Mouse (Mus musculus): Measurements from ENCODE around the gene Vasn. TPM values are rescaled to one million over a fixed set of nuclear protein-coding genes. Genes with fewer than 3 reads are reported as not detected.

Gene Vasn
- polyA plus RNA-seq, 1 experiment from 2014 or later, result 16.9 TPM

GRCm38 (mm10) chr16:4599616-4600015 is 40.1 kb upstream of the Vasn start:
- H3K27ac ChIP-seq, result peak overlapping the region; percentile 81; the same call in 1 of the 2 replicates
- WGBS, result 82% methylated on average over 3 of the region's 3 CpGs
- no peak for DNase-seq (ENCODE audit: low spot score)

DNA sequence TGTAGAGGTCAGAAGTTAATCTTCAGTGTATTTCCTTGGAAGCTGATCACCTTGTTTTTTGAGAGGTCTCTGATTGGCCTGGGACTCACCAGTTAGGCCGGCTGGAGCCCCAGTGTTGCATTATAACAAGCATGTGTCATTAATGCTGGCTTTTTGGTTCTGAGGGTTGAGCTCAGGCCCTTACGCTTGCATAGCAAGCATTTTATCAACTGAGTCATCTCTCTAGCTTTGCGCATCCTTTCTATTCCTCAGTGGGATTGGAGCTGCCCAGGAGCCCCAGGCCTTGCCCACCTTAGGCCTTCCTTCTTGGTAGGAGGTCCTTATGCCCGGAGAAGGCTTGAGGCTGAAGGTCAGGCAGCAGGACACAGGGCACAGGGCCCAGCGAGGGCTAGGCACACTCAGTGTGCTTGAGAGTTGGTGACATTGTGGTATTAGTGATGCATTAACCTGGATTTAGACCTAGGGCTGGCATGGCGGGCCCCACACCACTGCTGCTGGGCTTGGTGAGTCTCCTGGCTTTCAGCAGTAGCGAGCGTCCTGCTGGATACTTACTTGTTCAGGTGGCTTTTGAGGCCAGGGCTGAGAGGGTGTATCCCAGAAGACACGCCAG is 38.9 kb upstream of the Vasn start:
- DNase-seq (ENCODE audit: low spot score), result no peak
- Histone ChIP-seq H3K4me1 (peaks cover 100% of the 10 kb centered on the region), H3K9me3 (no peaks in the 10 kb centered on the region), H3K4me3 (0 out of 2 replicates have a peak overlapping the region, but pooled peaks have one; percentile 4), H3K36me3 (no peaks in the 10 kb centered on the region), H3K27ac (peak overlapping the region; percentile 81), H3K27me3 (ENCODE audit: insufficient read depth, poor library complexity, severe bottlenecking) (no peaks in the 10 kb centered on the region)
- 71% methylated on average over 9 of the region's 9 CpGs for WGBS

More at GRCm38 (mm10) chr16:4599616-4600015, 40.1 kb upstream of the Vasn start:
- H3K36me3 ChIP-seq, result no peaks in the 10 kb centered on the region
- H3K9me3 ChIP-seq, result no peaks in the 10 kb centered on the region
- peaks cover 100% of the 10 kb centered on the region for H3K4me1 ChIP-seq
- no peaks in the 10 kb centered on the region for H3K27me3 ChIP-seq (ENCODE audit: insufficient read depth, poor library complexity, severe bottlenecking)
- 0 out of 2 replicates have a peak overlapping the region, but pooled peaks have one; percentile 19 for H3K4me3 ChIP-seq

- Histone ChIP-seq H3K27me3 (ENCODE audit: insufficient read depth, poor library complexity, severe bottlenecking) (no peaks in the 10 kb centered on the region), H3K27ac (peak overlapping the region; percentile 81), H3K4me3 (peak overlapping the region; percentile 27; the same call in 1 of the 2 replicates), H3K9me3 (no peaks in the 10 kb centered on the region), H3K36me3 (no peaks in the 10 kb centered on the region), H3K4me1 (peaks cover 100% of the 10 kb centered on the region)
- no peak for DNase-seq (ENCODE audit: low spot score)
- WGBS, result 20% methylated on average over 3 of the region's 3 CpGs
Observed at GRCm38 (mm10) chr16:4602189-4602588, 37.6 kb upstream of the Vasn start.

- H3K4me1 ChIP-seq, result peaks cover 99% of the 10 kb centered on the region
- DNase-seq (ENCODE audit: low spot score), result no peak
- H3K27me3 ChIP-seq (ENCODE audit: insufficient read depth, poor library complexity, severe bottlenecking), result no peaks in the 10 kb centered on the region
- no peaks in the 10 kb centered on the region for H3K9me3 ChIP-seq
- no peaks in the 10 kb centered on the region for H3K36me3 ChIP-seq
- peak overlapping the region; percentile 40 for H3K4me3 ChIP-seq
- H3K27ac ChIP-seq, result peak overlapping the region; percentile 81
- 39% methylated on average over 7 of the region's 7 CpGs for WGBS
Observed at GRCm38 (mm10) chr16:4602766-4603452, 36.8 kb upstream of the Vasn start.

GRCm38 (mm10) chr16:4603453-4603837 is 36.3 kb upstream of the Vasn start:
- Histone ChIP-seq H3K4me1 (peaks cover 97% of the 10 kb centered on the region), H3K4me3 (peak overlapping the region; percentile 40; the same call in 1 of the 2 replicates), H3K36me3 (peaks cover 1% of the 10 kb centered on the region; the same call in 1 of the 2 replicates), H3K9me3 (no peaks in the 10 kb centered on the region), H3K27ac (peak overlapping the region; percentile 81), H3K27me3 (ENCODE audit: insufficient read depth, poor library complexity, severe bottlenecking) (no peaks in the 10 kb centered on the region)
- DNase-seq (ENCODE audit: low spot score), result no peak
- WGBS, result 65% methylated on average over 1 of the region's 1 CpGs

DNA sequence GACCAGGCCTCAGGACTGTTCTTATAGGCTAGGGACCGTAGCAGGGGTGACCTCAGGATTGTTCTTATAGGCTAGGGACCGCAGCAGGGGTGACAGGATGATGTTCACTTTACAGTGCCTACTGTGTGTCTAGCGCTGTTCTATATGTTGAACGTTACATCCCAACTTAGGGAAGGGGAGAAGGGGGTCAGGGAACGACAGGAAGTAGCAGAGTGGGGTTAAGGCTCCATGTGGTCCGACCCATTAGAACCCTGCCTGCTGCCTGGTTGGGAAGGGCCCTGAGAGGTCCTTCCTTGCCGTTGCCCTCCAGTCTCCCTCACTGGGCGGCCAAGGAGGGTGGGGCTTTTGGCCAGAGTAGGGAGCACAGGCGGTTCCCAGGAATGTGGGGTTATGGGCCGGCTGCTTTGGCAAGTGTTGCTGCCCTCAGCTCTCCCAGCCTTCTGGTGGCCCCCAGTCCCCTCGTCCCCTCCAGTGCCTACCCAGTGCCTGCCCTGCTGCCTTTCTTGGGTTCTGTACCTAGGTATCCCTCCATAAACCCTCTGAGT is 35.4 kb upstream of the Vasn start:
- Histone ChIP-seq H3K27me3 (ENCODE audit: insufficient read depth, poor library complexity, severe bottlenecking) (no peaks in the 10 kb centered on the region), H3K27ac (peak overlapping the region; percentile 81), H3K36me3 (peaks cover 10% of the 10 kb centered on the region), H3K4me1 (peaks cover 88% of the 10 kb centered on the region), H3K4me3 (peak overlapping the region; percentile 7; the same call in 1 of the 2 replicates), H3K9me3 (no peaks in the 10 kb centered on the region)
- 71% methylated on average over 11 of the region's 11 CpGs for WGBS
- DNase-seq (ENCODE audit: low spot score), result no peak

DNA sequence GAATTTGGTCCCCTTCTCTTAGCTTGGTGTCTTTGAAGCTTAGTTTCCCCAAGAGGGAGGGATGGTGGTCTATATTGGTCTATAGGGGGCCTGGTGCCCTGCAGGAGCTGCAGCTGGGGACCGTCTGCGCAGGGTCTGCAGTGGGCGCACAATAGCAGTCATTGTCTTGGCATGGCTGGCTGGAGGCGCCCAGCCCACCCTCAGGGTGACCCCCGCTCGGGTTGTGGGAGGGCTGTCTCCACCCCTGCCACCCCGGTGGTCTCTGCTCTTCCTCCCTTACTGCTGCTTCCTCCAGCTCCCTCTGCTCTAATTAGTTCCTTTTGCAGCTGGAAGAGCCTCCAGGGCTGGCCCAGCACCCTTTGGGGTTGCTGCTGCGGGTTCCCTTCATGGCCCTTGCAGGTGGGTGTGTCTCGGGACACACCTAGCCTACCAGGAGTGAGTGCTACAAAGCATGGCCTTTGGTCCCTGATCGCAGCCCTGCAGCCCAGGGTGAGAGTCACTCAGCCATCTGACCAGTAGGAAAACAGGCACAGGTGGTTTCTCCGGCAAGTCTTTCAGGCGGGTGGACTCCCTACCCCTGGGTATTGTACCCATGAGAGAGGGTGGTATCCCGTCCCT is 34.1 kb upstream of the Vasn start:
- 74% methylated on average over 13 of the region's 13 CpGs for WGBS
- Histone ChIP-seq H3K4me3 (no peak overlapping the region), H3K4me1 (peaks cover 75% of the 10 kb centered on the region), H3K27ac (peak overlapping the region; percentile 75), H3K27me3 (ENCODE audit: insufficient read depth, poor library complexity, severe bottlenecking) (no peaks in the 10 kb centered on the region), H3K36me3 (peaks cover 22% of the 10 kb centered on the region), H3K9me3 (no peaks in the 10 kb centered on the region)
- DNase-seq (ENCODE audit: low spot score), result no peak

DNA sequence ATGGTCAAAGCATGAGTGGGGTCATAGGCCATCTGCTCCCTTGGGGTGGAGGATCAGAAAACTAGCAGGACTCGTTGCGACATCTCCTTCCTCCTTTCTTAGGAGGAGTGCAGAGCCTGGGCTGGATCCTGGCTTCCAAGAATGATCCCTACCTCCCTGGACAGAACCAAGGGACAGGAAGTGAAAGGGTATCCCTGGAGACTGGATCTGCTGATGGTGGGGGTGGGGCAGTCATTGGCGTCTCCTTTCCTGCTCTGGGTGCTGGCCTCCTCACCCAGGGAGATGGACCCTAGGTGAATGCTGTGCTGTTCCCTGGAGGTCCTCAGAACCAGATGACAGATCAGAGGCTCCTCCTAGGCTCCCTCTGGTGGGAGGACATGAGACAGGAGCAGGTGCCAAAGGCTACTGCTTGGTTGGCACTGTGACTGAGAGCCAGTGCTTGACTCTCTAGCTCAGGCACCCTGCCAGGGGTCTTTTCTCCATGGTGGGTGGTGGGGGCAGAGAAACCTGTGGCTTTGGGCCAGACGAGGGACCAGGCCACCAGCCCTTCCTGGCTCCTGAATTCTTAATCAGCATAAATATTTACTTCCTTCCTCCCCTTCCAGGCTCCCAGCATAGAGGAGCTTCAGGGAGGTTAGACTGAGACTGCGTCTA is 33.2 kb upstream of the Vasn start:
- H3K36me3 ChIP-seq, result peaks cover 30% of the 10 kb centered on the region
- 26% methylated on average over 5 of the region's 5 CpGs for WGBS
- H3K4me1 ChIP-seq, result peaks cover 66% of the 10 kb centered on the region
- H3K27me3 ChIP-seq (ENCODE audit: insufficient read depth, poor library complexity, severe bottlenecking), result no peaks in the 10 kb centered on the region
- peak overlapping the region; percentile 75 for H3K27ac ChIP-seq
- no peaks in the 10 kb centered on the region for H3K9me3 ChIP-seq
- H3K4me3 ChIP-seq, result peak overlapping the region; percentile 22; the same call in 1 of the 2 replicates
- no peak for DNase-seq (ENCODE audit: low spot score)

DNA sequence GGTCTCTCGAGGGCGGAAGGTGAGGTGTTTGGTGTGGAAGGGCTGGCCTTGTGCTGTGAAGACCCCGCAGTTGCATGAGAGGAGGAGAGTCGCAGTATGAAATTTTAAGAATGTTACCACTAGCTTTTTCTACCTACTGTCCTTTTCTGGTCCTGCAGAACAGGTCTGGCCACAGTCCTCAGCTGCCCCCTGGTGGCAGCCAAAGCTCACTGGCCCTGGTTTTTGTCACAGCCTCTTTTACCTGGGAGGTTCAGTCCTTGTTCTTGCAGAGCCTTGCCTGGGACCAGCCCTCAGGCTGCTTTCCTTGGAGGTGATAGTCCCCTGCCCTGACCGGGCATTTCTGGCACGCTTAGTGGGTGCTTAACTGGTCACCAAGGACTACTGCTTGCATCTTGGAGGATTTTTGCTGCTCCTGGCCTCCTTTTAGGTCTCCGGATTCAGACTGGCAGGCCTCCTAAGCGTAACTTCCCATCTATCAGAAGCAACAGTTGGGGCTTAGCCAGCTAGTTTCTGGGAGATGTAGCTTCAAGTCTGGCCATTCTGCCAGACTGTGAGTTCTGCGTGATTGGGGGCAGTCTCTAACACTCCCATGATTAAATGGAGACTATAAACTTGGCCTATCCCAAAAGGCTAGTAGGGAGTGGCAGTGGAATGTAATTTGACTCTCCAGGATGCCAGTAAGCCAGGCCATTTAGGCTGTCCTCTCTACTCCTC is 31.8 kb upstream of the Vasn start:
- 47% methylated on average over 9 of the region's 9 CpGs for WGBS
- H3K4me1 ChIP-seq, result peaks cover 52% of the 10 kb centered on the region
- H3K27me3 ChIP-seq (ENCODE audit: insufficient read depth, poor library complexity, severe bottlenecking), result no peaks in the 10 kb centered on the region
- no peaks in the 10 kb centered on the region for H3K9me3 ChIP-seq
- DNase-seq (ENCODE audit: low spot score), result no peak
- no peak overlapping the region for H3K27ac ChIP-seq
- H3K4me3 ChIP-seq, result no peak overlapping the region
- peaks cover 43% of the 10 kb centered on the region for H3K36me3 ChIP-seq

DNA sequence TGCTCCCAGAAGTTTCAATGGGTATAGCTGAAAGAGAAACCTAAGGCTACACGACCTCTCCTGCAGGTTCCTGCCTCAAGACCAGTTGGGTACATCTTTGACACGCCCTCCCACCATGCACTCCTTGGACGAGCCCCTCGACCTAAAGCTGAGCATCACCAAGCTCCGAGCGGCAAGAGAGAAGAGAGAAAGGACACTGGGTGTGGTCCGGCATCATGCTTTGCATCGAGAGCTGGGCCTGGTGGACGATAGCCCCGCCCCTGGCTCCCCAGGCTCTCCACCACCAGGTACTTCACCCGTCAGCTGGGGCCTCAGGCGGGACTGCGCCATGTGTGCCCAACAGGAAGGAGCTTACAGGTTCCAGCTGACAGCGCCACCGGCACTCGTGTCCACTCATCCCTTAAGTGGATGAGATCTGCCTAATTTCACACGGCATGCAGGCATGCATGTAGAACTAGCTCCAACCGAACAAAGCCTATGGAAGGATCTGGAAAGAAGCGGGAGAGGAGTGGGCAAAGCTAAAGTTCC is 31.1 kb upstream of the Vasn start:
- Histone ChIP-seq H3K36me3 (peaks cover 49% of the 10 kb centered on the region), H3K9me3 (no peaks in the 10 kb centered on the region), H3K27ac (no peak overlapping the region), H3K4me3 (no peak overlapping the region), H3K27me3 (ENCODE audit: insufficient read depth, poor library complexity, severe bottlenecking) (no peaks in the 10 kb centered on the region), H3K4me1 (peaks cover 45% of the 10 kb centered on the region)
- DNase-seq (ENCODE audit: low spot score), result no peak
- 77% methylated on average over 19 of the region's 19 CpGs for WGBS

DNA sequence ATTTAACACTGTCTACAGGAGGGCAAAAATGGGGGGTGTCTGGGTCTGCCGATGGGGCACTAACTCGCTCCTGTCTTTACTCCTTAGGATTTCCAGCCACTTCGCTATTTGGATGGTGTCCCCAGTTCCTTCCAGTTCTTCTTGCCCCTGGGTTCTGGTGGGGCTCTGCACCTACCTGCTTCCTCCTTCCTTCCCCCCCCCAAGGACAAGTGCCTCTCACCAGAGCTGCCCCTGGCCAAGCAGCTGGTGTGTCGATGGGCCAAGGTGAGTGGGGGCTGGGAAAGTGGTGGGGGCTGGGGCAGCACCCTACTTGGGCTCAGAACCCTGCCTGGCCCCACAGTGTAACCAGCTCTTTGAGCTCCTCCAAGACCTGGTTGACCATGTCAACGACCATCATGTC is 28.5 kb upstream of the Vasn start:
- Histone ChIP-seq H3K4me1 (peaks cover 24% of the 10 kb centered on the region), H3K4me3 (no peak overlapping the region), H3K27me3 (ENCODE audit: insufficient read depth, poor library complexity, severe bottlenecking) (no peaks in the 10 kb centered on the region), H3K36me3 (peaks cover 74% of the 10 kb centered on the region), H3K9me3 (no peaks in the 10 kb centered on the region), H3K27ac (no peak overlapping the region)
- no peak for DNase-seq (ENCODE audit: low spot score)
- WGBS, result 89% methylated on average over 5 of the region's 5 CpGs

GRCm38 (mm10) chr16:4611676-4612075 is 28.1 kb upstream of the Vasn start:
- H3K36me3 ChIP-seq, result peaks cover 77% of the 10 kb centered on the region
- DNase-seq (ENCODE audit: low spot score), result no peak
- H3K4me3 ChIP-seq, result no peak overlapping the region
- no peaks in the 10 kb centered on the region for H3K9me3 ChIP-seq
- 94% methylated on average over 7 of the region's 7 CpGs for WGBS
- no peak overlapping the region for H3K27ac ChIP-seq
- peaks cover 19% of the 10 kb centered on the region for H3K4me1 ChIP-seq
- no peaks in the 10 kb centered on the region for H3K27me3 ChIP-seq (ENCODE audit: insufficient read depth, poor library complexity, severe bottlenecking)

Measured in heart, embryonic 10.5 days (tissue).